Mouse (Mus musculus) liver, adult 2 months (tissue): ENCODE measurements around the gene Kcna10. TPM values are rescaled to one million over a fixed set of nuclear protein-coding genes. Genes with fewer than 3 reads are reported as not detected.

Experiments
- DNase-seq: peaks from one replicate; pipeline ENCODE4 v3.0.0-alpha.2; 2011; ENCODE audit warnings: low read depth, low spot score; ENCODE audit errors: extremely low read depth
- H3K27ac ChIP-seq: fragments of 200-500 bp; replicated peaks from 2 replicates; pipeline ENCODE4 v1.5.1; 2012; ENCODE audit warnings: low read depth, mild to moderate bottlenecking, control low read depth, inconsistent platforms, low read length; ENCODE audit not compliant: insufficient read depth
- H3K27me3 ChIP-seq: fragments of 200-500 bp; 2 replicates; pipeline ENCODE4 v1.6.1; 2012; ENCODE audit warnings: mild to moderate bottlenecking, moderate library complexity, low read length, inconsistent platforms; ENCODE audit not compliant: control insufficient read depth, insufficient read depth
- H3K36me3 ChIP-seq: fragments of 200-500 bp; 2 replicates; pipeline ENCODE4 v1.6.1; 2012; ENCODE audit warnings: low read length, inconsistent platforms; ENCODE audit not compliant: control insufficient read depth, insufficient read depth
- H3K4me1 ChIP-seq: fragments of 200-500 bp; 2 replicates; pipeline ENCODE4 v1.6.1; 2011; ENCODE audit warnings: low read length; ENCODE audit not compliant: control insufficient read depth, insufficient read depth
- H3K4me3 ChIP-seq: fragments of 200-500 bp; 2 replicates; pipeline ENCODE4 v1.5.1; 2011; ENCODE audit warnings: low read depth, mild to moderate bottlenecking, control low read depth, low read length, moderate library complexity; ENCODE audit not compliant: insufficient read depth
- H3K79me2 ChIP-seq: fragments of 200-500 bp; 2 replicates; pipeline ENCODE4 v1.6.1; 2012; ENCODE audit warnings: inconsistent platforms, mild to moderate bottlenecking, low read length, moderate library complexity; ENCODE audit not compliant: control insufficient read depth, insufficient read depth
- H3K9ac ChIP-seq: fragments of 200-500 bp; 2 replicates; pipeline ENCODE4 v1.6.1; 2012; ENCODE audit warnings: low read depth, mild to moderate bottlenecking, control low read depth, inconsistent platforms, low read length
- CTCF ChIP-seq: fragments of 200-500 bp; IDR thresholded peaks from 2 replicates; pipeline ENCODE4 v1.5.1; 2011; ENCODE audit warnings: low read depth, low read length, control low read depth
- POLR2A ChIP-seq: fragments of 200-500 bp; IDR thresholded peaks from 2 replicates; pipeline ENCODE4 v1.6.1; 2011; ENCODE audit warnings: low read length, control low read depth; ENCODE audit not compliant: insufficient read depth; ENCODE audit errors: extremely low read depth
- WGBS: fragments of 180-500 bp; shearing (Covaris S2); methylation state at CpG from one replicate; pipeline ENCODE4 v1.1.7; 2018; 5-methylcytosine and 5-hydroxymethylcytosine counted together
- polyA plus RNA-seq: library from polyadenylated mRNA; depleted of rRNA; stranded (reverse); fragments of >200 nt; gene quantifications from 2 replicates; pipeline ENCODE4 v1.2.3, GENCODE M21; 2012
- total RNA-seq: library from RNA; depleted of rRNA; stranded (reverse); fragments of >200 nt; gene quantifications from 2 replicates; pipeline ENCODE4 v1.2.3, GENCODE M21; 2014

The Kcna10 gene
- total and polyA plus RNA-seq, 2 experiments: not detected

GRCm38 (mm10) chr3:107218572-107218971, 35.7 kb downstream of the Kcna10 start:
- Histone ChIP-seq H3K27me3 (no peaks in the 10 kb centered on the region), H3K79me2 (no peaks in the 10 kb centered on the region), H3K36me3 (no peaks in the 10 kb centered on the region), H3K4me1 (peaks cover 5% of the 10 kb centered on the region; the same call in 1 of the 2 replicates), H3K9ac (no peak overlapping the region), H3K27ac (no peak overlapping the region), H3K4me3 (no peak overlapping the region)
- no peak for DNase-seq
- TF ChIP-seq POLR2A (no peak), CTCF (no peak)
- WGBS: 79% methylated on average over 7 of the region's 7 CpGs

- Histone ChIP-seq H3K4me3 (no peak within 1 kb of the TSS), H3K79me2 (no peaks in the 10 kb centered on the region), H3K27me3 (no peaks in the 10 kb centered on the region), H3K9ac (no peak within 1 kb of the TSS), H3K36me3 (no peaks in the 10 kb centered on the region), H3K4me1 (peaks cover 5% of the 10 kb centered on the region; the same call in 1 of the 2 replicates), H3K27ac (no peak within 1 kb of the TSS)
- TF ChIP-seq CTCF: no peak
- no peak for TF ChIP-seq POLR2A
- WGBS: 80% methylated on average over 10 of the region's 10 CpGs
- DNase-seq: no peak
Measured at GRCm38 (mm10) chr3:107221608-107222007, 38.8 kb downstream of the Kcna10 start, which contains the start of gene Cym. TSS of gene Cym (minus strand) at chr3:107221732.

GRCm38 (mm10) chr3:107223230-107223629, 40.4 kb downstream of the Kcna10 start:
- DNase-seq: peak; percentile 73
- no peak overlapping the region for H3K4me3 ChIP-seq
- TF ChIP-seq CTCF (no peak), POLR2A (no peak)
- no peak overlapping the region for H3K27ac ChIP-seq
- H3K27me3 ChIP-seq: no peaks in the 10 kb centered on the region
- peaks cover 5% of the 10 kb centered on the region; the same call in 1 of the 2 replicates for H3K4me1 ChIP-seq
- no peaks in the 10 kb centered on the region for H3K79me2 ChIP-seq
- 5% methylated on average over 1 of the region's 1 CpGs for WGBS
- no peak overlapping the region for H3K9ac ChIP-seq
- no peaks in the 10 kb centered on the region for H3K36me3 ChIP-seq

- Histone ChIP-seq H3K4me3 (no peak overlapping the region), H3K27me3 (no peaks in the 10 kb centered on the region), H3K27ac (no peak overlapping the region), H3K9ac (no peak overlapping the region), H3K79me2 (no peaks in the 10 kb centered on the region), H3K36me3 (no peaks in the 10 kb centered on the region), H3K4me1 (peaks cover 18% of the 10 kb centered on the region)
- WGBS: 67% methylated on average over 5 of the region's 5 CpGs
- no peak for DNase-seq
- TF ChIP-seq POLR2A (no peak), CTCF (no peak)
Measured at GRCm38 (mm10) chr3:107225820-107226219, 43.0 kb downstream of the Kcna10 start.

- WGBS: 13% methylated on average over 5 of the region's 5 CpGs
- DNase-seq: peak; percentile 76
- H3K4me1 ChIP-seq: peaks cover 19% of the 10 kb centered on the region
- no peaks in the 10 kb centered on the region for H3K36me3 ChIP-seq
- no peak overlapping the region for H3K9ac ChIP-seq
- H3K4me3 ChIP-seq: no peak overlapping the region
- H3K27ac ChIP-seq: peak overlapping the region; percentile 49
- no peaks in the 10 kb centered on the region for H3K79me2 ChIP-seq
- no peaks in the 10 kb centered on the region for H3K27me3 ChIP-seq
- TF ChIP-seq POLR2A (no peak), CTCF (no peak)
Measured at GRCm38 (mm10) chr3:107229221-107229620, 46.4 kb downstream of the Kcna10 start.

- Histone ChIP-seq H3K4me1 (peaks cover 24% of the 10 kb centered on the region), H3K27me3 (no peaks in the 10 kb centered on the region), H3K79me2 (no peaks in the 10 kb centered on the region), H3K4me3 (no peak overlapping the region), H3K9ac (no peak overlapping the region), H3K36me3 (no peaks in the 10 kb centered on the region), H3K27ac (peak overlapping the region; percentile 49)
- 17% methylated on average over 5 of the region's 5 CpGs for WGBS
- DNase-seq: peak; percentile 99
- TF ChIP-seq POLR2A (no peak), CTCF (no peak)
Measured at GRCm38 (mm10) chr3:107229822-107230221, 47.0 kb downstream of the Kcna10 start.
